Mouse (Mus musculus) embryo, embryonic 10.5 days (tissue): ENCODE results near the gene Lsg1.

ENCODE experiments used
- DNase-seq: peaks from one replicate; pipeline ENCODE4 v3.0.0-alpha.2; 2015; ENCODE audit warnings: low spot score

Lsg1 gene

GRCm38 (mm10) chr16:30587494-30588327 lies at the start of gene Lsg1:
Gene Lsg1 (minus strand): TSS chr16:30587592.
- peak; percentile 97 for DNase-seq

DNA sequence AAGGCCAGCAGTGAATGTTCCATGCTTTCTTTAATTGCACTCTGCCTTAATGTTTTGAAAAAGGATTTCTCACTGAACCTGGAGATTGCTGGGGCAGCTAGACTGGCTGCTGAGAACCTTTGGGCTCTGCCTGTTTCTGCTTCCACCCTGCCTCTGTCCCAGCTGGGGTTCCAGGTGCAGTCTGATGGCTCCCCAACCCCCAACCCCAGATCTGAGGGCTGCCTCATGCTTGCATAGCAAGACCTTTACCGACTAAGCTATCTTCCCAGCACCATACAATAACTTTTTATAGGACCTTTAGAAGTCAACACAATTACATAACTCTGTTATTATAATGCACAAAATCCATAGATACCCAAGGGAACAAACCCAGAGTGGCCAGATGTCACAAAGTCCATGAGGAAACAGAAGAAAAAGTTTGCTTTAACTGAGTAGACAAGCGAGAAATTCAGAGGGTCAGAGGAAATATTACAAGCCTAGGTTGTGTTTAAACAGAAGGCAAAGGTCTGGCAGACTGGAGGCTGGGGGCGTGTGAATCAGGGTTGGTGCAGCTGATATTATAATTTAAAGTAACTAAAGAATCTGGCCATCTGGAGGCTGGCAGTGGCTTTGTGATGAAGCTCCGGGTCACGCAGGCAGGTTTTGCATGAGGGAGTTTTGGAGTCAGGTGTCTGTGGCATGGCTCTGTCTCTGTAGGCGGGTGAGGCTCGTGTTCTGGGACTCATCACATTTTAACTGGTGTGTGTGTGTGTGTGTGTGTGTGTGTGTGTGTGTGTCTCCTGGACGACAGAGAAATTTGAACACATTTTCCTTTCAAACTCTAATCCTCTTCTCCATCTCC lies 46.7 kb upstream of the Lsg1 start:
- no peak for DNase-seq

- no peak for DNase-seq
These were observed 42.1 kb upstream of the Lsg1 start for GRCm38 (mm10) chr16:30629509-30629908.

DNA sequence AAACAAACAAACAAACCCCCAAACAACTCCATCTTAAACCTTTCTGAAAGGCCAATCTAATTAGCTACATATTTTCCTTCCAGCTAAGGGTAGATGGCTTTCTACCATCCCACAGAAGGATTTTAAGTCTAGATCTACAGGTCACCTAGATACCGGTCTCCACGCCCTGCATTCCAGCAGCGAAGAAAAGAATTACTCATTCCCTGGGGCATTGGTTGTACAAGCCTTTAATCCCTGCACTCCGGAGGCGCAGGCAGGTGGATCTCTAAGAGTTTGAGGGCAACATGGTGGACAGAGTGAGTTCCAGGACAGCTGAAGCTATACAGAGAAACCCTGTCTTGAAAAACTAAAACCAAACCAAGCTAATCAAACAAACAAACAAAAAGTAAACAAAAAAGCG lies 41.0 kb upstream of the Lsg1 start:
- no peak for DNase-seq

- DNase-seq: no peak
These were observed 40.4 kb upstream of the Lsg1 start for GRCm38 (mm10) chr16:30627586-30628337.

DNA sequence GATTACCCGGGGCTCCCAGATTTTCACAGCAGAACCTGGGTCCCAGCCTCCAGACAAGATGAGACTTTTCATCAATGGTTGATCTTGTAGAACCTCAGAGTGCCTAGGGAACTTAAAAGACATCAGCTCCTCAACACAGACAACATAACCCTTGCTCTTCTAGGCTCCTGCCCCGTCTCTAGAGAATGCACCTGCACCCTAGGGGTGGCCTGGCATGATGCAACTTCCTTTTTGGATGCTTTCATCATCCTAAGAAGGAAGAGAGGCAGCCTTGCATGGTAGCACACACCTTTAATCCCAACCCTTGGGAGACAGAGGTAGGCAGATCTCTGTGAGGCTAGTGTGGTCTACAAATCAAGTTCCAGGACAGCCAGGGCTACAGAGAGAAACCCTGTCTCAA lies 37.2 kb upstream of the Lsg1 start:
- no peak for DNase-seq

- DNase-seq: no peak
These were observed 36.3 kb upstream of the Lsg1 start for GRCm38 (mm10) chr16:30623645-30624044.

DNA sequence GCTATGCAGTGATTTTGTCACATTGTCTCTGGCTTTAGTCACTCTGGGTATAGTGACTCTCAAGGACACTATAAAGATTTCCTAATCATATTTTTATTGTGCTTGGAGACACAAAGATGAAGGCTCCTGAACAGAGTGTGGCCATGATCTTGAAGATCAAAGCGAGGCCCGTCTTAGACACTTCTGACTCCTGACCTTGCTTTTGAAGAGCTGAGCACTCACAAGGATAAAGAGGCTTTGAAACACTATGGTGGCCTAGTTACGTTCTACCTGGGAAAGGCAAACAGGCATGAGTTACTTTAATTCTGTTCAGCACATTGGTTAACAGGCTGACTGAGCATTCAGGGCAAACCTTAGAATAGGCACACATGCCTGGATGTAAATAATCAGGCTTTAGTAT lies 28.9 kb upstream of the Lsg1 start:
- no peak for DNase-seq

DNA sequence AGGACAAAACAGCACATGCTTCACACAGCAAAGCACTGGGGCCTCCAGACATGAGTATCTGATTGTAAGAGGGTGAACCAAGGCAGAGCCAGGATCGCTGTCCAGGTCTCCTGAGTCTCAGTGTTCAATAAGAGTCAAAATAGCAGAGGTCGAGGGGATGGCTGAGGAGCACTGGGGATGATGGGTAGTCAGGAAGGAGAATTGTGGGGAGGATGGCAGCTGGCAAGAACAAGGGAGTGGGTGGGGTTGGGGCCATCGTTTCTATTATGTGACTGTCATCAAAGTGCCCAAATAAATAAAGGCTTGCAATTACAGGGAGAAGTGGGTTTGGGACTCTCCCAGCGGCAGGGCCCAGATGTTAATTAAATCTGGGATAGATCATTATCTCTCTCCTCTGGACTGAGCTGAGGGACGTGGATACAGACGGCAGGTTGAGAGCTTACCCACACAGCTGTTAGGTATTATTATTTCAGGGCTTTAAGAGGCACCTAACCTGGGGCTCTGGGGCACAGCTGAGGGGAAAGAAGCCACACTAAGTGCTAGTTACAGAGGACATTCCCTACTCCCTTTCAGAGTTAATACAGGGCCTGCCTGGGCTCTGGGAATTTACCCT lies 27.4 kb upstream of the Lsg1 start:
- no peak for DNase-seq

DNA sequence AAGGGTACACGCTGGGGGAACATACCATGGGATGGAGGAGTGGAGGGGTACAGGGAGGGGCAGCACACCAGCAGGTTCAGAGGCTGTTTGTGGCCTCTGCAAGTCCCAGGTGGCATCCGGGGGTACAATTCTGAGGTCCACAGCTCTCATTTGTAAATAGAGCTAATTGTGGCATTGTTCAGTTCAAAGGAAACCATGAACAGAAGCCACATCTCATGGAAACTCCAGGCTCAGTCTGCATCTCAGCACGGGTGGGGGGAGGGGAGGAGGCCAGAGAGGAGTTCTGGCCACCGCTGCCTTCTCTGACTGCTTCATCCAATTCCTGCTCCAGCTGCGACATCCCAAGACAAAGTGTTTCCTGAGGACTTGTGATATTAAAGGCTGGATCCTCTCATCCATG lies 26.7 kb upstream of the Lsg1 start:
- DNase-seq: no peak

- no peak for DNase-seq
These were observed 25.7 kb upstream of the Lsg1 start for GRCm38 (mm10) chr16:30613122-30613521.

- DNase-seq: no peak
These were observed 23.9 kb upstream of the Lsg1 start for GRCm38 (mm10) chr16:30611331-30611730.

DNA sequence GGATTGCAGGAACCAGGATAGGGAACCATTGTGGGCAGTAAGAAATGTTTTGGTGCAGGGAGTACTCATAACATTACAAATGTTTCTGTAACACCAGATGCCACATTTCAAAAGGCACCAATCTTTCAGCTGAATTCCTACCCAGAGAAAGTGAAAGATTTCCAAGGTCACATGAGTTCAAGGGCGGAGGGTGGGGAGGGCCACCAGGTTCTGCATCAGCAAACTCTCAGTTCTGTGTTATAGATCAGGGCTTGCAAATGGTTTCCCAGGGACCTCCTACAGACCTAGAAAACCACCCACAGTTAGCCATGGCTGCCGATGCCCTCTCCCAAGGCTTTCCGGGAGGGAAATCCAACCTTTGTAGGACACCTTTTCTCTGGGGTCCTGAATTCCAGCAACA lies 20.5 kb upstream of the Lsg1 start:
- DNase-seq: no peak

DNA sequence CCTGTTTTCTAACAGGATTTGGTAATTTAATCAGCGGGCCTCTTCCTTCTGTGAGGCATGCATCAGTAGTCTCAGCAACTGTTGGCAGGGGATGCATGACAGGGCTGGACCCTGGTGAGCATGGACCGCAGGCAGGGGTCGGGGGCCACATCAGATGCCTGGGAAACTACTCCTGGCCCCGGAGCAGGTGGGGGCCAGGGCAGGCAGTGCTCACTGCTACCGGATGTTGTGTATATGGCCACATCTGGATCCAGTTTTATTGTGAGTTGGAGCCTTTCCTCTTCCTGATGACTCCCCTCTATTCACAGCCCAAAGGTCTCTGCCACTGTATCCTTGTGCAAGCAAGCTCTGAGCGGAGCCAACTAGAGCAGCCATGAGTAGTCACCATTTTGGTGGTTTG lies 18.1 kb upstream of the Lsg1 start:
- DNase-seq: peak; percentile 61

- DNase-seq: no peak
These were observed 17.4 kb upstream of the Lsg1 start for GRCm38 (mm10) chr16:30604807-30605137.

DNA sequence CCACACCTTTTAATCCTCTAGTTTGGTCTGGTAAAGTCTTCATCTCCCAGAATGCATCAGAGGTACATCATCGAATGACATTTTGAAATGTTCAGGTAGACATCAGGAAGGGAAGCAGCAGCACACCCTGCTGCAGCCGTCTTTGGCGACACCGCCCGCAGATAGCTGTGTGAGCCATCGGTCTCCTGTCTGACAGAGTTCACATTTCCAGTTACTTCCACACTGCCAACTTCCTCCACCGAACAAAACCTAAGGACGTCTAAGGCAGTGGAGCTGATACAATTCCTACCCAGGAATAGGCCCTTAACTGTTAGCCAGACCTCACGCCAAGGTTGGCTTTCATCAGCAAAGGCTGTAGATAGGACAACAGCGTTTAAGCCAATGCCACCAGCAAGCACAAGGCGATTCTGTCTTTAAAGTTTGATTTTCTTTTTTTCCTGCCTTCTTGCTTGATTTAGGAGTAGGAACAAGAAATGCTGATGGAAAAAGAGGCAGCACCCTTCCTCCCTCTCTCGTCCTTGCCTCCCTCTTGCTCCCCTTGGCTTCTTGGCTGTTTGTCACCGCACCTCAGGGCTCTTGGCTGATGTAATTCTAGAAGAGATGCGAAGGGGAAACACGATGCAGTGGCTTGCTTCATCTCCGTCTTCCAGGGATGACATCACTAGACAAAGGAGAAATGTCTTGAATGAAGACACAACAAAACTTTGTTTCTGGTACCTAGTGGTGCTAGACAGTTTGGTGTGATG lies 16.8 kb upstream of the Lsg1 start:
- DNase-seq: no peak

- peak; percentile 32 for DNase-seq
These were observed 16.1 kb upstream of the Lsg1 start for GRCm38 (mm10) chr16:30603531-30603842.

DNA sequence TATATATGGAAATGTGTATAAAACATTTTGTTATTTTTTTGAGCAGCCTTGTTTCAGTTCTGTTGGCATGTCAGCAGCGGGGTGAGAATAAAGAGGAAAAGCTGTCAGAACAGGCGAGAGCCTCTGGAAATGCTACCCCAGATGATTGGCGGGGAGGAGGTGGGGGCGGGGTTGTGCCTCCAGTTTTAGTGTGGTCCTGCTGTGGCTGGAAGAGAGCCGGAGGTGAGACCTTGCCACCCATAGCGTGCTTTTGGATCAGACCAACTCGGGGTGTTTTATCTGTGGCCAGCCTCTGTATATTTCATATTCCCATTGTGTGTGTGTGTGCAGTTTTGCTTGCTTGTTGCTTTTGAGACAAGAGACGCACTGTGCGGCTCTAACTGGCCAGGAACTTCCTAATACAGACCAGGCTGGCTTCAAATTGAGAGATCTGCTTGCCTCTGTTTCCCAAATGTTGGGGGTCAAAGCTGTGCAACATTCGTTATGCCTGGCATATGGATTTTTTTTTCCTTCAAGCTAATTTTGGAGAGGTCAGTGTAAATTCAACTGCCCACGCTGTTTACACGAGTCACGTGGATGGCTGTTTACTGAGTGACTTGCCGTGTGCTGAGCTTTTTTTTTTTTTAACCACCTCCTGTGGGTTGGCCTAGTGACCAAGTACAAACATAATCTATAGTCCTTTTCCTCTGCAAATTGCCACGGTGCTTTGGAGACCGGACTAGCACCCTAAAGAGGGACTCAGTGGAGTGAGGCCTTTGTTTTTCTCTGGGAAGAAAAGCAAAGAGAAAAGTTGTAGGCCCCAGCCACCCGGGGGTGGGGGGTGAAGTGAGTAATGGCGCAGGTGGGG lies 15.5 kb upstream of the Lsg1 start:
- DNase-seq: peak; percentile 68

- DNase-seq: peak; percentile 38
These were observed 14.6 kb upstream of the Lsg1 start for GRCm38 (mm10) chr16:30601946-30602345.

- DNase-seq: peak; percentile 77
These were observed 13.8 kb upstream of the Lsg1 start for GRCm38 (mm10) chr16:30601046-30601832.
